Mouse (Mus musculus) frontal cortex, adult 2 months (tissue): ENCODE measurements at regions not wholly inside any gene's neighbourhood (a gene's known extent, or its start where the extent isn't known, plus 50 kb on each side); places are given as distances from the start of the nearest gene placed in this dataset.
"Not testable (repeated sequence)": the region's sequence is repeated elsewhere in the genome, so short reads cannot be mapped to it uniquely, and the experiment has no call there.

Experiments used
- DNase-seq, 2 experiments: peaks; one replicate each; pipeline ENCODE4 v3.0.0; 2022; ENCODE audit warnings: low spot score in 1 of 2; ENCODE audit errors: extremely low spot score in 1 of 2

DNA sequence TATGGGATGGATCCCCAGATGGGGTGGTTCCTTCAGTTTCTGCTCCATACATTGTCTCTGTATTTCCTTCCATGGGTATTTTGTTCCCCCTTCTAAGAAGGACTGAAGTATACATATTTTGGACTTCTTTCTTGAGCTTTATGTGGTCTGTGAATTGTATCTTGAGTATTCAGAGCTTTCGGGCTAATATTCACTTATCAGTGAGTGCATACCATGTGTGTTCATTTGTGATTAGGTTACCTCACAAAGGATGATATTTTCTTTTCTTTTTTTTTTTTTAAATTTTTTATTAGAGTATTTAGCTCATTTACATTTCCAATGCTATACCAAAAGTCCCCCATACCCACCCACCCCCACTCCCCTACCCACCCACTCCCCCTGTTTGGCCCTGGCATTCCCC, 657.8 kb downstream of the Kcnt2 start:
- not testable (repeated sequence) for DNase-seq

DNA sequence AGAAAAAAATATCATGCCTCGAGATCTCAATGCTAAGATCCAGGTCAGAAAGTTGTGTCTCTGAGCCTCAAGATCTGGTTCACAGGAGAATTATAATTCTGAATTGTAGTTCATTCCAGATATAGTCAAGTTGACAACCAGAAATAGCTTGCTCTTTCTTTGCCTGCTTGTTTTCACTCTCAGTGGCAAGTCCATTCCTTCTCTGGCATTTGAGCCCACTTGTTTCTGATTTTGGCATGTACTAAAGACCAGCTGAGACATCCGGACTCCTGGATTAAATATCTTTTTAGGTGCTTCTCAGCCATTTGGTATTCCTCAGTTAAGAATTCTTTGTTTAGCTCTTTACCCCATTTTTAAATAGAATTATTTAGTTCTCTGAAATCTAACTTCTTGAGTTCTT, 667.6 kb downstream of the Kcnt2 start:
- peak in 1 of 2 experiments; percentile 6 for DNase-seq

DNA sequence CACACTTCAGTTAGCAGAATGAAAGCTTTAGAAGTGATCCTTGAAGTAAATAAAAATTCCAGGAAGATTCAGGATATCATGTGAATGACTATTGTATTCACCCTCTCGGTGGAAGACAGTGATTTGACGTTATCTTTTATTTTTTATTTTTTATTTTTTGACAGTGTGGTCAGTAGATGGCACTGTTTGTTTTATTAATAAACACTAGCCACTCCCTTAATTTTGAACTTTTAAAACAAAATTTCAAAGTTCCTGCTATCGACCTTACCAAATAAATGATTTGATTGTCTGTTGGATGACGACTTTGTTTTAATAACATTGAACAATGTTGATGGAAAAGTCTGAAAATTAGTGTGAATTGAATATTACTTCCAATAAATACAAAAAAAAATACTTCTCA, 694.4 kb downstream of the Kcnt2 start:
- DNase-seq: peak in 1 of 2 experiments; percentile 10

DNA sequence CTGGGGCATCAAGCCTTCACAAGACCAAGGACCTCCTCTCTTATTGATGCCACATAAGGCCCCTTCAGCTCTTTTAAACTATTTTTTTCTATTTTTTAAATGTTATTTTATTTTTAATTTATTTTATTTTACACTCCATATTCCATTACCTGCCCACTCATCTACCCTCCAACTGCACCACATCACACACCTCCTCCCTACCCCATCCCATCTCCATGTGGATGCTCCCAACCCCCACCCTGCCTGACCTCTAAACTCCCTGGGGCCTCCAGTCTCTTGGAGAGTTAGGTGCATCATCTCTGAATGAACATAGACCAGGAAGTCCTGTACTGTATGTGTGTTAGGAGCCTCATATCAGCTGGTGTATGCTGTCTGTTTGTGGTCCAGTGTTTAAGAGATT, 712.9 kb downstream of the Kcnt2 start:
- DNase-seq: no peak

DNA sequence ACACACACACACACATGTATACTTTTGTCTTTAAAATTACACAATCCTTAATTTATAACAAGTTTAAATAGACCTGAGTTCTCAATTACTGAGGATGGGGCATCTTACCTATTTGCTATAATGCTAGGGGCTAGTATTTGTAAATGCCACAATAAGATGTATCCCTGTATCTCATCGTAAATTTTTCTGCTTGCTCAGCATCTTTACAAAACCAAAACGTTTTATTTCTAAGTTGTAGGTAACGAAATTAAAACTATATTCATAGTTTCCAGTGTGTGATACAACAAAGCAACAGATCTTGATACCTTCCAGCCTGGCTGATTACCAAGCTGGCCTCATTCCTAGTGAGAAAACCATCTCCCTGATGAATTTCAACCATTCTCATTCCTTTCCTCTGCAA, 755.9 kb downstream of the Kcnt2 start:
- DNase-seq: no peak
